Mouse (Mus musculus): ENCODE results near the gene Ankzf1. TPM values are rescaled to one million over a fixed set of nuclear protein-coding genes. Genes with fewer than 3 reads are reported as not detected.

The Ankzf1 gene
- total and polyA plus RNA-seq, 3 experiments: 8.7 to 15.1 (median 11.2) TPM

GRCm38 (mm10) chr1:75239591-75239990, 47.6 kb downstream of the Ankzf1 start:
- Histone ChIP-seq H3K27ac (peak overlapping the region; percentile 74), H3K4me3 (no peak overlapping the region), H3K79me2 (replicated peaks; ENCODE audit: control insufficient read depth, insufficient read depth, low read length) (no peaks in the 10 kb centered on the region), H3K36me3 (ENCODE audit: control insufficient read depth, insufficient read depth, low read length) (no peaks in the 10 kb centered on the region; the same call in 1 of the 2 replicates), H3K27me3 (ENCODE audit: control insufficient read depth, insufficient read depth, low read length) (no peaks in the 10 kb centered on the region), H3K9ac (ENCODE audit: low read depth, low read length) (no peak overlapping the region), H3K4me1 (ENCODE audit: control insufficient read depth, insufficient read depth, low read length) (peaks cover 7% of the 10 kb centered on the region)
- TF ChIP-seq EP300 (IDR thresholded peaks at IDR 0.05; ENCODE audit: insufficient read depth, low read depth, low read length) (peak; percentile 84; the same call in 1 of the 2 replicates), POLR2A (IDR thresholded peaks at IDR 0.05; ENCODE audit: insufficient read depth, low read depth, low read length) (no peak)
- intact Hi-C loops (cut with DNase I): loop anchor here (5.0 kb wide), 1 partner anchor 78 kb away; the partner anchor contains the start of gene Dnpep
- WGBS: 54% methylated on average over 10 of the region's 10 CpGs
- peak; percentile 37 to 62 for DNase-seq

GRCm38 (mm10) chr1:75243411-75243810, 51.5 kb downstream of the Ankzf1 start:
- Histone ChIP-seq H3K27ac (no peak overlapping the region), H3K4me3 (no peak overlapping the region), H3K9ac (ENCODE audit: low read depth, low read length) (no peak overlapping the region), H3K79me2 (replicated peaks; ENCODE audit: control insufficient read depth, insufficient read depth, low read length) (no peaks in the 10 kb centered on the region), H3K27me3 (ENCODE audit: control insufficient read depth, insufficient read depth, low read length) (no peaks in the 10 kb centered on the region), H3K36me3 (ENCODE audit: control insufficient read depth, insufficient read depth, low read length) (no peaks in the 10 kb centered on the region), H3K4me1 (ENCODE audit: control insufficient read depth, insufficient read depth, low read length) (peaks cover 11% of the 10 kb centered on the region)
- no peak for DNase-seq
- intact Hi-C loops (cut with DNase I): no loop called here
- TF ChIP-seq EP300 (IDR thresholded peaks at IDR 0.05; ENCODE audit: insufficient read depth, low read depth, low read length): no peak
- no peak for TF ChIP-seq CTCF (IDR thresholded peaks at IDR 0.05)
- TF ChIP-seq POLR2A (IDR thresholded peaks at IDR 0.05; ENCODE audit: insufficient read depth, low read depth, low read length): no peak
- 90% methylated on average over 14 of the region's 14 CpGs for WGBS

GRCm38 (mm10) chr1:75244175-75244826, 52.4 kb downstream of the Ankzf1 start:
- H3K79me2 ChIP-seq (replicated peaks; ENCODE audit: control insufficient read depth, insufficient read depth, low read length): no peaks in the 10 kb centered on the region
- no peak overlapping the region for H3K9ac ChIP-seq (ENCODE audit: low read depth, low read length)
- intact Hi-C loops (cut with DNase I): no loop called here
- TF ChIP-seq EP300 (IDR thresholded peaks at IDR 0.05; ENCODE audit: insufficient read depth, low read depth, low read length) (no peak), POLR2A (IDR thresholded peaks at IDR 0.05; ENCODE audit: insufficient read depth, low read depth, low read length) (no peak), CTCF (IDR thresholded peaks at IDR 0.05) (no peak)
- no peaks in the 10 kb centered on the region for H3K27me3 ChIP-seq (ENCODE audit: control insufficient read depth, insufficient read depth, low read length)
- WGBS: 87% methylated on average over 12 of the region's 12 CpGs
- no peak for DNase-seq
- H3K4me1 ChIP-seq (ENCODE audit: control insufficient read depth, insufficient read depth, low read length): peaks cover 13% of the 10 kb centered on the region
- no peaks in the 10 kb centered on the region for H3K36me3 ChIP-seq (ENCODE audit: control insufficient read depth, insufficient read depth, low read length)
- H3K4me3 ChIP-seq: no peak overlapping the region
- H3K27ac ChIP-seq: no peak overlapping the region

GRCm38 (mm10) chr1:75244836-75245235, 52.9 kb downstream of the Ankzf1 start:
- H3K27ac ChIP-seq: no peak overlapping the region
- H3K4me3 ChIP-seq: no peak overlapping the region
- H3K4me1 ChIP-seq (ENCODE audit: control insufficient read depth, insufficient read depth, low read length): peaks cover 13% of the 10 kb centered on the region
- intact Hi-C loops (cut with DNase I): no loop called here
- TF ChIP-seq POLR2A (IDR thresholded peaks at IDR 0.05; ENCODE audit: insufficient read depth, low read depth, low read length): no peak
- no peak for TF ChIP-seq EP300 (IDR thresholded peaks at IDR 0.05; ENCODE audit: insufficient read depth, low read depth, low read length)
- no peak for TF ChIP-seq CTCF (IDR thresholded peaks at IDR 0.05)
- H3K79me2 ChIP-seq (replicated peaks; ENCODE audit: control insufficient read depth, insufficient read depth, low read length): no peaks in the 10 kb centered on the region
- DNase-seq: peak; percentile 39 to 50
- no peak overlapping the region for H3K9ac ChIP-seq (ENCODE audit: low read depth, low read length)
- H3K27me3 ChIP-seq (ENCODE audit: control insufficient read depth, insufficient read depth, low read length): no peaks in the 10 kb centered on the region
- WGBS: 28% methylated on average over 4 of the region's 4 CpGs
- no peaks in the 10 kb centered on the region for H3K36me3 ChIP-seq (ENCODE audit: control insufficient read depth, insufficient read depth, low read length)

GRCm38 (mm10) chr1:75247071-75247930, 55.4 kb downstream of the Ankzf1 start:
- peak in 1 of 2 experiments; percentile 44 for DNase-seq
- Histone ChIP-seq H3K79me2 (replicated peaks; ENCODE audit: control insufficient read depth, insufficient read depth, low read length) (no peaks in the 10 kb centered on the region), H3K4me1 (ENCODE audit: control insufficient read depth, insufficient read depth, low read length) (peaks cover 15% of the 10 kb centered on the region), H3K27ac (peak overlapping the region; percentile 92), H3K4me3 (peak overlapping the region; percentile 24; the same call in 1 of the 2 replicates), H3K9ac (ENCODE audit: low read depth, low read length) (peak overlapping the region; percentile 54), H3K27me3 (ENCODE audit: control insufficient read depth, insufficient read depth, low read length) (no peaks in the 10 kb centered on the region), H3K36me3 (ENCODE audit: control insufficient read depth, insufficient read depth, low read length) (no peaks in the 10 kb centered on the region)
- WGBS: 80% methylated on average over 16 of the region's 16 CpGs
- TF ChIP-seq EP300 (IDR thresholded peaks at IDR 0.05; ENCODE audit: insufficient read depth, low read depth, low read length): no peak
- TF ChIP-seq CTCF (IDR thresholded peaks at IDR 0.05): no peak
- no peak for TF ChIP-seq POLR2A (IDR thresholded peaks at IDR 0.05; ENCODE audit: insufficient read depth, low read depth, low read length)
- intact Hi-C loops (cut with DNase I): loop anchor here (1.0 kb wide), 1 partner anchor 11 kb away; the partner anchor contains the start of gene Dnajb2

Measured in heart, adult 2 months (tissue).